Mouse (Mus musculus) heart, embryonic 15.5 days (tissue): Measurements from ENCODE around the gene Gm7271. TPM values are rescaled to one million over a fixed set of nuclear protein-coding genes. Genes with fewer than 3 reads are reported as not detected.

Experiments
- polyA plus RNA-seq: library from polyadenylated mRNA; unstranded; fragments of >200 nt; fragmentation: Nextera tagmentation; extraction: Ambion mirVana; gene quantifications from 2 replicates; pipeline ENCODE4 v1.2.1, GENCODE M21; 2015

Gene Gm7271
- polyA plus RNA-seq, 1 experiment from 2014 or later = not detected

Other genes with a start within 250 kb of the Gm7271 start
- gene Clock, start 179.2 kb upstream of the Gm7271 start, polyA plus RNA-seq = 8.9 TPM in 2 replicates
- not detected in 2 replicates for gene Pdcl2, start 152.9 kb upstream of the Gm7271 start, polyA plus RNA-seq
- gene Nmu, start 120.3 kb upstream of the Gm7271 start, polyA plus RNA-seq = not detected in 2 replicates
- 19.0 and 23.0 TPM in 2 replicates for gene Exoc1, start 45.3 kb downstream of the Gm7271 start, polyA plus RNA-seq
- 4.2 and 5.1 TPM in 2 replicates for gene Cep135, start 104.7 kb downstream of the Gm7271 start, polyA plus RNA-seq
- gene C530008M17Rik, start 172.5 kb downstream of the Gm7271 start, polyA plus RNA-seq = 26.9 and 32.4 TPM in 2 replicates